Mouse (Mus musculus) E14TG2a.4 (cell line): Measurements from ENCODE around the gene Pax4.

Experiments
- CTCF ChIP-seq: conservative IDR thresholded peaks from 2 replicates; pipeline ENCODE4 v1.5.1; 2014; ENCODE audit warnings: low read length
- NANOG ChIP-seq: IDR thresholded peaks from 2 replicates; pipeline ENCODE4 v1.6.1; 2014; ENCODE audit warnings: borderline replicate concordance, low read length, mixed read lengths

DNA sequence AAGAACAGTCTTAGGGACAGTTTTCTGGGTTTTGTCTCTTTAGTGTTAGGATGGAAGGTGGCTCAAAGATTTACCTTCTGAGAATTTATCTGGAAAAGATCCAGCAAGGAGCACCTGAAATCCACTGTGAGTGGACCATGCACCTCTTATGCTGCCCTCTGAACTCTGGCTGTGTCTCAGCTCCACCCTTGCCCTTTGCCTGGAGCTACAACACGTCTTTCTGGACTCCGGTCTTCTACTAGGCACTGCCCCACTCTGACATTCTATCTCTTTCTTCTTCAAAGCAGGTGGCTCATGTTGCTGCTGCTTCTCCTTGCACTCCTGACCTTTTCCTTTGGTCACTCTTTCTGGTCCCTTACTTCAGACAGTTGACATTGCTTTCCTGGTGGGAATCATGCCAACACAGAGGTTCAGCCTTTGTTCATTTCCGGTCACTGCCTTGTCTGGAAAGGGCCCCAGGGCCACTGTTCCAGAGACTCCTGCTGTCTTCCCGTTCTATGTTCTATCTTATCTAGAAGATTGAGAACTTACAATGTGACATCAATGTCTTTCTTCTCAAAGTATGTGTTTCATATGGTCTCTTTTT, 21.0 kb upstream of the Pax4 start:
- TF ChIP-seq CTCF (no peak), NANOG (no peak)
